Mouse (Mus musculus) stomach, embryonic 15.5 days (tissue): ENCODE data around the gene Upk3bl. TPM values are rescaled to one million over a fixed set of nuclear protein-coding genes. Genes with fewer than 3 reads are reported as not detected.
A peak's percentile ranks its signal among the peaks of the same experiment; 100 is the strongest.

ENCODE experiments used
- ATAC-seq: fragments of 200-750 bp; cut with Nextera tagmentation; 2 replicates; pipeline ENCODE4 v1.8.0; 2017; ENCODE audit warnings: low read depth, moderate number of reproducible peaks, moderate TSS enrichment; ENCODE audit not compliant: insufficient read depth, low FRiP score
- H3K27ac ChIP-seq: fragments of 300-500 bp; sonication (generic); 2 replicates; pipeline ENCODE4 v1.5.1; 2015; ENCODE audit warnings: mild to moderate bottlenecking, inconsistent platforms
- H3K27me3 ChIP-seq: fragments of 300-500 bp; sonication (generic); replicated peaks from 2 replicates; pipeline ENCODE4 v1.6.1; 2015; ENCODE audit warnings: inconsistent platforms
- H3K36me3 ChIP-seq: fragments of 300-500 bp; sonication (generic); 2 replicates; pipeline ENCODE4 v1.6.1; 2015; ENCODE audit warnings: inconsistent platforms
- H3K4me1 ChIP-seq: fragments of 300-500 bp; sonication (generic); 2 replicates; pipeline ENCODE4 v1.6.1; 2015; ENCODE audit warnings: inconsistent platforms
- H3K4me2 ChIP-seq: fragments of 300-500 bp; sonication (generic); 2 replicates; pipeline ENCODE4 v1.6.1; 2015; ENCODE audit warnings: mild to moderate bottlenecking, inconsistent platforms
- H3K4me3 ChIP-seq: fragments of 300-500 bp; sonication (generic); replicated peaks from 2 replicates; pipeline ENCODE4 v1.5.1; 2015; ENCODE audit warnings: inconsistent platforms
- H3K9ac ChIP-seq: fragments of 300-500 bp; sonication (generic); 2 replicates; pipeline ENCODE4 v1.6.1; 2015; ENCODE audit warnings: inconsistent platforms
- H3K9me3 ChIP-seq: fragments of 300-500 bp; sonication (generic); 2 replicates; pipeline ENCODE4 v1.6.1; 2016; ENCODE audit warnings: inconsistent platforms
- WGBS: fragments of 180-500 bp; shearing (Covaris S2); methylation state at CpG from one replicate; pipeline ENCODE4 v1.1.7; 2015; 5-methylcytosine and 5-hydroxymethylcytosine counted together
- polyA plus RNA-seq: library from polyadenylated mRNA; unstranded; fragments of >200 nt; fragmentation: Nextera tagmentation; extraction: Ambion mirVana; gene quantifications from 2 replicates; pipeline ENCODE4 v1.2.1, GENCODE M21; 2015

The Upk3bl gene
- 72.2 and 117 TPM in 2 replicates for polyA plus RNA-seq

GRCm38 (mm10) chr5:136054301-136055077, at the start of gene Upk3bl:
TSS of gene Upk3bl (plus strand) at chr5:136054492.
- peaks cover 18% of the 10 kb centered on the region for H3K4me1 ChIP-seq
- ATAC-seq = no peak
- H3K4me2 ChIP-seq = no peak within 1 kb of the TSS
- no peaks in the 10 kb centered on the region for H3K9me3 ChIP-seq
- H3K27me3 ChIP-seq = no peaks in the 10 kb centered on the region
- no peak within 1 kb of the TSS for H3K4me3 ChIP-seq
- peak within 1 kb of the TSS; percentile 54 for H3K27ac ChIP-seq
- no peaks in the 10 kb centered on the region for H3K36me3 ChIP-seq
- H3K9ac ChIP-seq = no peak within 1 kb of the TSS
- 80% methylated on average over 11 of the region's 11 CpGs for WGBS

- 0 out of 2 replicates have a peak, but pooled peaks cover 12% of the 10 kb centered on the region for H3K4me1 ChIP-seq
- no peak for ATAC-seq
- H3K36me3 ChIP-seq = peaks cover 9% of the 10 kb centered on the region; the same call in 1 of the 2 replicates
- H3K4me3 ChIP-seq = no peak overlapping the region
- H3K9me3 ChIP-seq = no peaks in the 10 kb centered on the region
- no peak overlapping the region; the same call in 1 of the 2 replicates for H3K9ac ChIP-seq
- WGBS = 81% methylated on average over 4 of the region's 4 CpGs
- H3K27me3 ChIP-seq = no peaks in the 10 kb centered on the region
- H3K27ac ChIP-seq = no peak overlapping the region
- H3K4me2 ChIP-seq = no peak overlapping the region
Observed at GRCm38 (mm10) chr5:136004537-136004936, 49.8 kb upstream of the Upk3bl start.

DNA sequence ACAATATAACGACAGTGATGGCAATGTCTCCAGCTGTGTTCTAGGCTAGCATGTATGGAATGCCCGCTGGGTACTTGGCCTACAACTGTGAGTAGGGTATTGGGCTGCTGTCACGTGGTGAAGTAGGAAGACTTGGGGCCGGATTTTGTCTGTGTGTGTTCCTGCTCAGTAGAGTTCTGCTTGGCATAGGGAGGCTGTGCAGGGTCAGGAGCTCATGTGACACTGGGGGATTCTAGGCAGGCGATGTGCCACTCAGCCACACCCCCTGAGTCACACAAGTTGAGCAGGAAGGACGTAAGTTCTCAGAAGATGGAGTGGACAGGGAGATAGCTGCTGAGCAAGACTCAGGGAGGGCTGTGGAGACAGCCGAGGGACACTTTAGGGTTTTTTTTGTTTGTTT, 46.5 kb upstream of the Upk3bl start:
- Histone ChIP-seq H3K9me3 (no peaks in the 10 kb centered on the region), H3K9ac (no peak overlapping the region), H3K27ac (no peak overlapping the region), H3K4me2 (no peak overlapping the region), H3K27me3 (no peaks in the 10 kb centered on the region), H3K4me3 (no peak overlapping the region), H3K4me1 (0 out of 2 replicates have a peak, but pooled peaks cover 8% of the 10 kb centered on the region), H3K36me3 (peaks cover 15% of the 10 kb centered on the region)
- no peak for ATAC-seq
- WGBS = 73% methylated on average over 7 of the region's 7 CpGs

GRCm38 (mm10) chr5:136014877-136015276, 39.4 kb upstream of the Upk3bl start:
- Histone ChIP-seq H3K27me3 (no peaks in the 10 kb centered on the region), H3K27ac (peak overlapping the region; percentile 87), H3K4me1 (0 out of 2 replicates have a peak, but pooled peaks cover 5% of the 10 kb centered on the region), H3K36me3 (peaks cover 20% of the 10 kb centered on the region), H3K4me2 (no peak overlapping the region), H3K9me3 (no peaks in the 10 kb centered on the region), H3K4me3 (no peak overlapping the region), H3K9ac (no peak overlapping the region)
- no peak for ATAC-seq
- 90% methylated on average over 10 of the region's 10 CpGs for WGBS

GRCm38 (mm10) chr5:136015586-136015985, 38.7 kb upstream of the Upk3bl start:
- WGBS = 77% methylated on average over 10 of the region's 10 CpGs

GRCm38 (mm10) chr5:136016014-136016876, 38.0 kb upstream of the Upk3bl start:
- Histone ChIP-seq H3K9me3 (no peaks in the 10 kb centered on the region), H3K9ac (no peak overlapping the region), H3K27ac (peak overlapping the region; percentile 87), H3K4me2 (no peak overlapping the region), H3K4me3 (no peak overlapping the region), H3K36me3 (peaks cover 19% of the 10 kb centered on the region; the same call in 1 of the 2 replicates), H3K27me3 (no peaks in the 10 kb centered on the region), H3K4me1 (0 out of 2 replicates have a peak, but pooled peaks cover 5% of the 10 kb centered on the region)
- WGBS = 59% methylated on average over 10 of the region's 10 CpGs
- ATAC-seq = peak; percentile 79

More at GRCm38 (mm10) chr5:136015586-136015985, 38.7 kb upstream of the Upk3bl start:
- Histone ChIP-seq H3K4me2 (no peak overlapping the region), H3K4me3 (no peak overlapping the region), H3K36me3 (peaks cover 20% of the 10 kb centered on the region; the same call in 1 of the 2 replicates), H3K9me3 (no peaks in the 10 kb centered on the region), H3K9ac (no peak overlapping the region), H3K4me1 (0 out of 2 replicates have a peak, but pooled peaks cover 5% of the 10 kb centered on the region), H3K27ac (peak overlapping the region; percentile 87), H3K27me3 (no peaks in the 10 kb centered on the region)
- no peak for ATAC-seq

GRCm38 (mm10) chr5:136017262-136017661, 37.0 kb upstream of the Upk3bl start:
- no peak overlapping the region for H3K9ac ChIP-seq
- no peaks in the 10 kb centered on the region for H3K9me3 ChIP-seq
- H3K27me3 ChIP-seq = no peaks in the 10 kb centered on the region
- H3K4me1 ChIP-seq = 0 out of 2 replicates have a peak, but pooled peaks cover 5% of the 10 kb centered on the region
- H3K36me3 ChIP-seq = peaks cover 13% of the 10 kb centered on the region; the same call in 1 of the 2 replicates
- H3K27ac ChIP-seq = 0 out of 2 replicates have a peak overlapping the region, but pooled peaks have one; percentile 87
- WGBS = 77% methylated on average over 6 of the region's 6 CpGs
- no peak for ATAC-seq
- H3K4me3 ChIP-seq = no peak overlapping the region
- no peak overlapping the region for H3K4me2 ChIP-seq

DNA sequence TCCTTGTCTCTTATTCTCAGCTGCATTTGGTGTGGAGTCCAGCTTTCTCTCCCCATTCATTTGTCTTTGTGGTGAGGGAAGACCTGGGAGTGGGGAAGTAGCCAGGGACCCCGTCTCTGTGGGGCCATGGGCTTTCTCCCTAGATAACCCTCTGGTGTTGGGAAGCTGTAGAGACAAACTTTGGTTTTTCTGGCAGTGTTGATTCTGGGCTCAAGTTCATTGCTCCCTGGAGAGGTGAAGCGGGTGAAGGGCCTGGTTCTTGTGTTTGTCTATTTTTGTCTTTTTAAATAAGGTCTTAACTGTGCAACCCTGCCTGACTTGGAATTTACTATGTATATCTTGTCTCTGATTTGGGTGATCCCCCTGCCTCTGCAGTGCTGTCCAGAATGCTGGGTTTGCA, 35.6 kb upstream of the Upk3bl start:
- H3K36me3 ChIP-seq = peaks cover 8% of the 10 kb centered on the region; the same call in 1 of the 2 replicates
- no peak overlapping the region for H3K4me2 ChIP-seq
- no peak overlapping the region for H3K4me3 ChIP-seq
- ATAC-seq = no peak
- H3K9me3 ChIP-seq = no peaks in the 10 kb centered on the region
- no peaks in the 10 kb centered on the region for H3K27me3 ChIP-seq
- no peak overlapping the region for H3K27ac ChIP-seq
- H3K4me1 ChIP-seq = 0 out of 2 replicates have a peak, but pooled peaks cover 5% of the 10 kb centered on the region
- WGBS = 84% methylated on average over 2 of the region's 2 CpGs
- no peak overlapping the region for H3K9ac ChIP-seq

DNA sequence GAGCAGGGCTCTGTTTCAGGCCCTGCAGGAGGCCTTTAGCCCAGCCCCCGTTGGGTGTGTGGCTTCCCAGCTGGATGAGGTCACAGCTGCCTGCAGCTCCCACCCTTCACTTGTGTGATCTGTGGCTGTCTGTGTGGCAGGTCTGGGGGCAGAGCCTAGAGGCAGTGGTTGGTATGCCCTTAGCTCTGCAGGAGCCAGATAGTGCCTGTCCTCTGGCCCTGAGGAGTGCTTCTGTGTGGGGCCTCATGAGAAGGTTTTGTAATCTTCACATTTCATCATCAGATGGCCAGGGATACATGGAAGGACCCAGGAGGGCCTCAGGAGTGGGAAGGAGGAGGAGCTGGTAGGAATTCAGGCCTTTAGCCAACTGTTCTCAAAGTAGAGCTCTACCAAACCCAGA, 34.4 kb upstream of the Upk3bl start:
- Histone ChIP-seq H3K9ac (no peak overlapping the region), H3K36me3 (peaks cover 4% of the 10 kb centered on the region; the same call in 1 of the 2 replicates), H3K4me3 (no peak overlapping the region), H3K4me2 (no peak overlapping the region), H3K27ac (no peak overlapping the region), H3K4me1 (0 out of 2 replicates have a peak, but pooled peaks cover 5% of the 10 kb centered on the region), H3K9me3 (no peaks in the 10 kb centered on the region), H3K27me3 (no peaks in the 10 kb centered on the region)
- no peak for ATAC-seq
- WGBS = 37% methylated on average over 1 of the region's 1 CpGs

GRCm38 (mm10) chr5:136025712-136026111, 28.6 kb upstream of the Upk3bl start:
- 74% methylated on average over 3 of the region's 3 CpGs for WGBS
- Histone ChIP-seq H3K4me2 (no peak overlapping the region), H3K9ac (no peak overlapping the region), H3K4me3 (no peak overlapping the region), H3K9me3 (no peaks in the 10 kb centered on the region), H3K27ac (no peak overlapping the region), H3K4me1 (no peaks in the 10 kb centered on the region), H3K27me3 (no peaks in the 10 kb centered on the region), H3K36me3 (peaks cover 32% of the 10 kb centered on the region; the same call in 1 of the 2 replicates)
- ATAC-seq = no peak

GRCm38 (mm10) chr5:136026859-136027258, 27.4 kb upstream of the Upk3bl start:
- no peak for ATAC-seq
- Histone ChIP-seq H3K36me3 (peaks cover 33% of the 10 kb centered on the region), H3K27ac (no peak overlapping the region), H3K4me3 (no peak overlapping the region), H3K4me2 (no peak overlapping the region), H3K9ac (no peak overlapping the region), H3K9me3 (no peaks in the 10 kb centered on the region), H3K4me1 (no peaks in the 10 kb centered on the region), H3K27me3 (no peaks in the 10 kb centered on the region)
- 89% methylated on average over 9 of the region's 9 CpGs for WGBS
